Mouse (Mus musculus) liver, adult (tissue): Measurements from ENCODE around the gene Ttc6.

ENCODE experiments used
- GATA4 ChIP-seq: IDR thresholded peaks from 2 replicates; pipeline ENCODE4 v1.6.1; 2014; ENCODE audit warnings: mild to moderate bottlenecking, low read length; ENCODE audit not compliant: insufficient replicate concordance

Gene Ttc6

GRCm38 (mm10) chr12:57541931-57542745, 21.8 kb upstream of the Ttc6 start:
- TF ChIP-seq GATA4 = no peak

GRCm38 (mm10) chr12:57542746-57543626, 20.9 kb upstream of the Ttc6 start:
- TF ChIP-seq GATA4 = no peak

- TF ChIP-seq GATA4 = no peak
Measured at GRCm38 (mm10) chr12:57543627-57543991, 20.3 kb upstream of the Ttc6 start.

GRCm38 (mm10) chr12:57544641-57545370, 19.1 kb upstream of the Ttc6 start:
- no peak for TF ChIP-seq GATA4

- TF ChIP-seq GATA4 = no peak
Measured at GRCm38 (mm10) chr12:57545371-57546241, 18.3 kb upstream of the Ttc6 start.

- TF ChIP-seq GATA4 = peak; percentile 68; the same call in 1 of the 2 replicates
Measured at GRCm38 (mm10) chr12:57546415-57547201, 17.3 kb upstream of the Ttc6 start, which contains the start of gene Foxa1. Foxa1 (minus strand) TSS chr12:57546916.

- no peak for TF ChIP-seq GATA4
Measured at GRCm38 (mm10) chr12:57547890-57548289, 16.0 kb upstream of the Ttc6 start.

GRCm38 (mm10) chr12:57548352-57548980, 15.4 kb upstream of the Ttc6 start:
- TF ChIP-seq GATA4 = no peak

GRCm38 (mm10) chr12:57548981-57549666, 14.8 kb upstream of the Ttc6 start:
- no peak for TF ChIP-seq GATA4

GRCm38 (mm10) chr12:57549667-57550160, 14.2 kb upstream of the Ttc6 start:
- TF ChIP-seq GATA4 = no peak

GRCm38 (mm10) chr12:57550181-57550808, 13.6 kb upstream of the Ttc6 start:
- TF ChIP-seq GATA4 = no peak

- no peak for TF ChIP-seq GATA4
Measured at GRCm38 (mm10) chr12:57550881-57551280, 13.0 kb upstream of the Ttc6 start.
